In the genomic region with DNA sequence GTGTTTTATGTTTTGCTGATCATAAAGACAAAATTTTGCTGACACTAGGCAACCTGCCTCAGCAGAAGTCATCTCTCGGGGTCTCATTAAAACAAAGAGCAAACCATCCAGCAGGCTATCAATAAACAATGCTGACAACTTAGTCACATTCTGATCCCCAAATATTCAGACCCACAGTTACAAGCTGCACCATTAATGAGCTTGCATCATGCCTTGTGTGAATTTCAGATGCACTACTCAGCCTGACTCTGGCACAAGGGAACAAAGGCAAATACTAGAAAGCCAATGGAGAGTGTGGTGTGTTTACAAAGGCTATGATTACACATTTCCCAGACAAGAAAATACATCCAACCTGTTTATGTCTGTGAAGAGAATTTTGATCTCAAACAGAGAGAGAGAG, we compare ENCODE assay signal across 30 mouse cellular contexts. TPM values are rescaled to one million over a fixed set of nuclear protein-coding genes. Genes with fewer than 3 reads are reported as not detected.
"Had no signal": no experiment of that assay in that cellular context is flagged by ENCODE, and none has a peak within 500 bp of the region (broad histone marks: within the 10 kb centered on the region; RNA-seq: fewer than 3 reads in every experiment).

No protein-coding gene starts in this region.

- H3K27me3 ChIP-seq: limb, embryonic 13.5 days; liver, embryonic 12.5 days; liver, embryonic 15.5 days; lung, embryonic 15.5 days; megakaryocyte, embryonic 14.5 days; midbrain, embryonic 12.5 days; neural tube, embryonic 12.5 days had no signal

- H3K4me1 ChIP-seq: limb, embryonic 10.5 days; limb, embryonic 13.5 days; liver, embryonic 12.5 days; liver, embryonic 15.5 days; lung, embryonic 15.5 days; midbrain, embryonic 12.5 days; neural tube, embryonic 12.5 days had no signal

- DNase-seq: kidney, adult 2 months; kidney, postnatal 25 days; layer of hippocampus, adult 9-11 months; liver; lung, adult 18-20 months; lung, postnatal 10 days; lung, postnatal 36 days; retina, postnatal 1 day; right cerebral cortex, postnatal 25 days; spleen, adult 18-20 months; thymus, adult 18-20 months; thymus, postnatal 36 days had no signal

- H3K4me3 ChIP-seq: layer of hippocampus, adult 2 months; limb, embryonic 10.5 days; limb, embryonic 13.5 days; liver, embryonic 12.5 days; liver, embryonic 15.5 days; lung, embryonic 15.5 days; megakaryocyte, embryonic 14.5 days; midbrain, embryonic 12.5 days; neural tube, embryonic 12.5 days had no signal

- H3K9me3 ChIP-seq: limb, embryonic 10.5 days; limb, embryonic 13.5 days; liver, embryonic 12.5 days; liver, embryonic 15.5 days; lung, embryonic 15.5 days; megakaryocyte, embryonic 14.5 days; midbrain, embryonic 12.5 days; neural tube, embryonic 12.5 days had no signal

- ATAC-seq: intestine, postnatal 0 days; liver, embryonic 12.5 days had no signal

- H3K9ac ChIP-seq: limb, embryonic 13.5 days; liver, embryonic 12.5 days; liver, embryonic 15.5 days; lung, embryonic 15.5 days; midbrain, embryonic 12.5 days; neural tube, embryonic 12.5 days had no signal

- H3K4me2 ChIP-seq: limb, embryonic 13.5 days; liver, embryonic 12.5 days; liver, embryonic 15.5 days; lung, embryonic 15.5 days; midbrain, embryonic 12.5 days; neural tube, embryonic 12.5 days had no signal

- H3K36me3 ChIP-seq: limb, embryonic 10.5 days; limb, embryonic 13.5 days; liver, embryonic 12.5 days; liver, embryonic 15.5 days; lung, embryonic 15.5 days; midbrain, embryonic 12.5 days; neural tube, embryonic 12.5 days had no signal

- H3K27ac ChIP-seq: kidney, postnatal 0 days; layer of hippocampus, adult 2 months; limb, embryonic 10.5 days; limb, embryonic 13.5 days; liver, embryonic 12.5 days; liver, embryonic 15.5 days; lung, embryonic 15.5 days; midbrain, embryonic 12.5 days; neural tube, embryonic 12.5 days had no signal

RNA-seq across cellular contexts. Expression of a gene that starts 5.5 kb away (rescaled TPM):
- total RNA-seq: layer of hippocampus, adult 2 months; layer of hippocampus, postnatal 25 days; left cerebral cortex, adult 18-20 months; left cerebral cortex, postnatal 25 days had no signal
- polyA plus RNA-seq: testis, adult 2 months had no signal

RNA-seq across cellular contexts. Expression of a gene that starts 17.1 kb away (rescaled TPM):
- total RNA-seq: layer of hippocampus, adult 2 months; layer of hippocampus, postnatal 25 days; left cerebral cortex, postnatal 25 days had no signal
- polyA plus RNA-seq: testis, adult 2 months had no signal

RNA-seq across cellular contexts. Expression of a gene that starts 28.5 kb away (rescaled TPM):
- total RNA-seq: layer of hippocampus, adult 2 months; layer of hippocampus, postnatal 25 days; left cerebral cortex, adult 18-20 months; left cerebral cortex, postnatal 25 days had no signal
- polyA plus RNA-seq: kidney, embryonic 14.5 days; large intestine, adult 2 months; limb, embryonic 10.5 days; liver, embryonic 12.5 days; midbrain, embryonic 12.5 days; neural tube, embryonic 12.5 days; stomach, embryonic 16.5 days had no signal
